ENCODE assay signal across 7 mouse cellular contexts in the genomic region with DNA sequence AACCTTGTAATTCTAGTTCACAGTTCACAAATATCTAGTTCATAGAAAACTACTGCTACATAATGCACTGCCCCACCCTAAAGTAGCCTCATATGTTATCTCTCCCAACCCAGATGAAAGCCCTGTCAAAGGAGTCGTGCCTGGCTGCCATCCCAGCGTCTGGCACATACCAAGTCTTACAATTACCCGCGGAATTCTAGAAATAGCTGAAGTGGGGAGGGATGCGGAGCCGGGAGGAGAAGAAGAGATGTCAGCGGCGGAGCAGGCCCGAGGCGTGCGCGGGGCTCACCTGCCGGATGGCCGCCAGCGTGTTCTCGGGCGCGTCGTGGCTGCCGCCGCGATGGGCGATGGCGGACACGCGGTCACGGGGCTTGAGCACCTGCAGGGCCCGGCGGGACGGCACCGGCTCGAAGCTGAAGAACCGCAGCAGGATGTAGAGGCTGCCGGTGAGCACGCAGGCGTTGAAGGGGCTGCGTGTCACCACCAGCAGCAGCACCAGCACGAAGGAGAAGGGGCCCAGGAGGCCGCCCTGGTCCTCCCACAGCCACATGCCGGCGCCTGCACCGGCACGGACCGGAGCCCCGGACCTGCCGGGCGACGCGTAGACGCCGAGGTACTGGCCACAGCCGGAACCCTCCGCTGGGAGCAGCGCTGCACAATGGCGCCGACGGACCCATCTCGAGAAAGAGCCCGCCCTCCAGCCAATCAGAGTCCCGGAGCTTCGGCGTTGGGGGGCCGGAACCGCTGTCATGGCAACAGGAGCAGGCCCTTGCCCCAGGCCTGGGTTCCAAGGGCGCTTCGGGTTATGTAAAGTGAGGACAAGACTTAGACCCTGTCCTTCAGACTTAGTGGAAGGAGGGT. TPM values are rescaled to one million over a fixed set of nuclear protein-coding genes. Genes with fewer than 3 reads are reported as not detected.
DNase-seq lines count a peak whose midpoint lies in the region; ATAC-seq lines count a peak whose summit lies in the region.

A gene (minus strand): TSS at position 678 of the 861 bp plus-strand sequence.

- H3K36me3 ChIP-seq in embryonic facial prominence, embryonic 11.5 days (replicated peaks; ENCODE audit: control insufficient read depth, insufficient read depth, low read depth, low read length) = no peaks in the 10 kb centered on the region
- no peaks in the 10 kb centered on the region for H3K36me3 ChIP-seq in limb, embryonic 11.5 days (ENCODE audit: control insufficient read depth, insufficient read depth, low read length)
- H3K36me3 ChIP-seq in midbrain, embryonic 14.5 days (ENCODE audit: control insufficient read depth, insufficient read depth, low read length) = peaks cover 2% of the 10 kb centered on the region; the same call in 1 of the 2 replicates

- peak within 1 kb of the TSS; percentile 84 for H3K9ac ChIP-seq in embryonic facial prominence, embryonic 11.5 days (replicated peaks; ENCODE audit: low read length)
- H3K9ac ChIP-seq in limb, embryonic 11.5 days (ENCODE audit: low read length) = peak within 1 kb of the TSS; percentile 89
- peak within 1 kb of the TSS; percentile 95 for H3K9ac ChIP-seq in midbrain, embryonic 14.5 days (replicated peaks; ENCODE audit: low read length)

- WGBS in embryonic facial prominence, embryonic 11.5 days = under 1% methylated on average over 66 of the region's 66 CpGs
- WGBS in limb, embryonic 11.5 days = under 1% methylated on average over 66 of the region's 66 CpGs
- WGBS in midbrain, embryonic 14.5 days = under 1% methylated on average over 66 of the region's 66 CpGs

- H3K9me3 ChIP-seq in embryonic facial prominence, embryonic 11.5 days (replicated peaks; ENCODE audit: control insufficient read depth, low read length) = no peaks in the 10 kb centered on the region
- no peaks in the 10 kb centered on the region for H3K9me3 ChIP-seq in limb, embryonic 11.5 days (ENCODE audit: control insufficient read depth, low read length)
- no peaks in the 10 kb centered on the region for H3K9me3 ChIP-seq in midbrain, embryonic 14.5 days (ENCODE audit: control insufficient read depth, low read length)

- ATAC-seq in embryonic facial prominence, embryonic 11.5 days (replicated peaks; ENCODE audit: insufficient number of reproducible peaks, low FRiP score, low TSS enrichment, low read depth) = peak; percentile 96
- peak; percentile 95 for ATAC-seq in limb, embryonic 11.5 days (ENCODE audit: insufficient number of reproducible peaks, low FRiP score, low TSS enrichment, low read depth)
- peak; percentile 94 for ATAC-seq in midbrain, embryonic 14.5 days (ENCODE audit: low FRiP score, low TSS enrichment)

- DNase-seq in adrenal gland, postnatal 14 days = peak; percentile 96
- peak; percentile 94 for DNase-seq in embryonic facial prominence, embryonic 11.5 days (ENCODE audit: low spot score)
- peak; percentile 100 for DNase-seq in heart, adult 11 months
- DNase-seq in kidney, adult 18-20 months = peak; percentile 95
- DNase-seq in limb, embryonic 11.5 days (ENCODE audit: low spot score) = peak; percentile 94
- DNase-seq in midbrain, embryonic 14.5 days = peak; percentile 95
- peak; percentile 85 to 87 for DNase-seq in spleen, adult 18-20 months

- H3K27me3 ChIP-seq in embryonic facial prominence, embryonic 11.5 days (ENCODE audit: control insufficient read depth, insufficient read depth, low read length) = no peaks in the 10 kb centered on the region
- H3K27me3 ChIP-seq in limb, embryonic 11.5 days (ENCODE audit: control insufficient read depth, insufficient read depth, low read length) = no peaks in the 10 kb centered on the region
- no peaks in the 10 kb centered on the region for H3K27me3 ChIP-seq in midbrain, embryonic 14.5 days (ENCODE audit: control insufficient read depth, insufficient read depth, low read length)

- H3K27ac ChIP-seq in embryonic facial prominence, embryonic 11.5 days (replicated peaks; ENCODE audit: low read depth, low read length) = 0 out of 2 replicates have a peak within 1 kb of the TSS, but pooled peaks have one; percentile 41
- H3K27ac ChIP-seq in limb, embryonic 11.5 days (replicated peaks; ENCODE audit: low read depth, low read length) = 0 out of 2 replicates have a peak within 1 kb of the TSS, but pooled peaks have one; percentile 8
- H3K27ac ChIP-seq in midbrain, embryonic 14.5 days (replicated peaks; ENCODE audit: low read depth, low read length) = peak within 1 kb of the TSS; percentile 95

- H3K4me3 ChIP-seq in embryonic facial prominence, embryonic 11.5 days (ENCODE audit: low read depth, low read length) = peak within 1 kb of the TSS; percentile 90
- H3K4me3 ChIP-seq in limb, embryonic 11.5 days (ENCODE audit: low read depth, low read length) = peak within 1 kb of the TSS; percentile 93
- H3K4me3 ChIP-seq in midbrain, embryonic 14.5 days (replicated peaks; ENCODE audit: low read depth, low read length) = peak within 1 kb of the TSS; percentile 91

- H3K4me2 ChIP-seq in embryonic facial prominence, embryonic 11.5 days (ENCODE audit: low read depth, low read length) = peak within 1 kb of the TSS; percentile 86
- H3K4me2 ChIP-seq in limb, embryonic 11.5 days (ENCODE audit: low read depth, severe bottlenecking) = peak within 1 kb of the TSS; percentile 82
- peak within 1 kb of the TSS; percentile 66 for H3K4me2 ChIP-seq in midbrain, embryonic 14.5 days (ENCODE audit: low read length)

- H3K4me1 ChIP-seq in embryonic facial prominence, embryonic 11.5 days (ENCODE audit: control insufficient read depth, insufficient read depth, low read length) = peaks cover 2% of the 10 kb centered on the region; the same call in 1 of the 2 replicates
- peaks cover 6% of the 10 kb centered on the region for H3K4me1 ChIP-seq in limb, embryonic 11.5 days (ENCODE audit: control insufficient read depth, insufficient read depth, low read length)
- peaks cover 21% of the 10 kb centered on the region for H3K4me1 ChIP-seq in midbrain, embryonic 14.5 days (ENCODE audit: control insufficient read depth, insufficient read depth, low read length)

RNA-seq across cellular contexts. Expression of the gene that starts here (rescaled TPM):
- 97.6 and 107 TPM in 2 replicates for total RNA-seq in adrenal gland, postnatal 14 days (2021)
- polyA plus RNA-seq in embryonic facial prominence, embryonic 11.5 days (2014; fragmentation: Nextera tagmentation; extraction: Ambion mirVana) = 81.1 and 87.4 TPM in 2 replicates
- 67.0 and 74.3 TPM in 2 replicates for polyA plus RNA-seq in limb, embryonic 11.5 days (2014; fragmentation: Nextera tagmentation; extraction: Ambion mirVana)
- 200 and 209 TPM in 2 replicates for polyA plus RNA-seq in midbrain, embryonic 14.5 days (2014; fragmentation: Nextera tagmentation; extraction: Ambion mirVana)

Comparison
In these comparisons a context has a peak if more than half of its experiments do, and no peak if none do; other contexts are left out.
1. Peak in every context shown above with its lines: DNase-seq, ATAC-seq, H3K4me3 ChIP-seq and H3K27ac ChIP-seq.
2. H3K27ac ChIP-seq: peak in every context shown above with its lines; median percentile 95 in midbrain, embryonic 14.5 days; 41 in embryonic facial prominence, embryonic 11.5 days; 8 in limb, embryonic 11.5 days.